Mouse (Mus musculus): ENCODE results near the gene Acox2. TPM values are rescaled to one million over a fixed set of nuclear protein-coding genes. Genes with fewer than 3 reads are reported as not detected.
"Not testable (repeated sequence)": the region's sequence is repeated elsewhere in the genome, so short reads cannot be mapped to it uniquely, and the experiment has no call there.

Acox2 gene
- 47.0 and 60.4 TPM in 2 replicates for polyA plus RNA-seq (2015; fragmentation: Nextera tagmentation; extraction: Ambion mirVana)

DNA sequence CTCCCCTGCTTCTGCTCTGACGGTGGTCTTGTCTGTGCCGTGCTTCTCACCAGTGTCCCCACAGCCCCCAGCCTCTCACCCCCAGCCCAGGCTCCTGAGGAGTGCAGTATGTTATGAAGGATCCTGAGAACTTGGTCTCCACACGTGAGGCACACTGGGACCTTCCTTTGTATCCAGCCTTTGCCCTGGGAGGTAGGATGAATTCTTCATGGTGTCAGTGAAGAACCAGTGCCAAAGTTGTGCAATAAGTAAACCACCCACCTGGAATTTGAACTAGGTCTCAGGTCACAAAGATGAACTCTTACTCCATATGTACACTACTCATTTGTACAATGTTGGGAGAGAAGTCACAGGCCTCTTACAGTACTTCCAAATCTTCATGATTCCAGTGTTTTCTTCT lies at the start of gene Acox2:
Gene Acox2, minus strand, starts transcription at position 188 of the 400 bp plus-strand sequence.
- H3K4me1 ChIP-seq (replicated peaks) = no peaks in the 10 kb centered on the region; the same call in 1 of the 2 replicates
- WGBS (ENCODE audit: insufficient replicate concordance) = 50% methylated on average over 3 of the region's 3 CpGs
- peak within 1 kb of the TSS; percentile 50 for H3K4me2 ChIP-seq
- no peaks in the 10 kb centered on the region for H3K27me3 ChIP-seq
- H3K36me3 ChIP-seq (replicated peaks) = 0 out of 2 replicates have a peak, but pooled peaks cover 2% of the 10 kb centered on the region
- peak within 1 kb of the TSS; percentile 36 for H3K4me3 ChIP-seq (replicated peaks)
- no peak within 1 kb of the TSS for H3K9ac ChIP-seq
- no peaks in the 10 kb centered on the region for H3K9me3 ChIP-seq (replicated peaks)
- peak; percentile 58 for ATAC-seq (ENCODE audit: insufficient read depth)
- H3K27ac ChIP-seq (replicated peaks) = peak within 1 kb of the TSS; percentile 78

DNA sequence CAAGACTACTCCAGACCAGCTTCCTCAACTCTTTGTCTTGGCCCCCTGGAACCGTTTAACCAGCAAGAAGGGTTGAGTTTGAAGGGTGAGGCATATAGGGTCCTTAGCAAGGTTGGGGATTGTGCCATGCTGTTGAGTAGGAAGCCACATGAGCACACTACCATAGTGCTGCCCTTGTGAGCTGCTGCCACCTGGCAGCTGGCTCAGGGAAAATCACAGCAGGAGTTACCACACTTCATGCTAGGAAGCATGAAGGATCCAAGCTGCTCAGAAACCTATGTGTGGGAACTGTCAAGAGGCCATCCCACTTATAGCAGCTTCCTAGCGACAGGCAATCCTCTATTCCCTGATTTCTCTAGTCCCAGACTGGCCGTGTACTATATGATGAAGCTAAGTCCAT lies 49.5 kb upstream of the Acox2 start:
- H3K27me3 ChIP-seq = no peaks in the 10 kb centered on the region
- no peak overlapping the region for H3K27ac ChIP-seq (replicated peaks)
- 47% methylated on average over 3 of the region's 3 CpGs for WGBS (ENCODE audit: insufficient replicate concordance)
- ATAC-seq (ENCODE audit: insufficient read depth) = no peak
- no peaks in the 10 kb centered on the region for H3K36me3 ChIP-seq (replicated peaks)
- H3K4me2 ChIP-seq = no peak overlapping the region
- no peaks in the 10 kb centered on the region for H3K4me1 ChIP-seq (replicated peaks)
- H3K9me3 ChIP-seq (replicated peaks) = no peaks in the 10 kb centered on the region
- H3K4me3 ChIP-seq (replicated peaks) = no peak overlapping the region
- no peak overlapping the region for H3K9ac ChIP-seq

DNA sequence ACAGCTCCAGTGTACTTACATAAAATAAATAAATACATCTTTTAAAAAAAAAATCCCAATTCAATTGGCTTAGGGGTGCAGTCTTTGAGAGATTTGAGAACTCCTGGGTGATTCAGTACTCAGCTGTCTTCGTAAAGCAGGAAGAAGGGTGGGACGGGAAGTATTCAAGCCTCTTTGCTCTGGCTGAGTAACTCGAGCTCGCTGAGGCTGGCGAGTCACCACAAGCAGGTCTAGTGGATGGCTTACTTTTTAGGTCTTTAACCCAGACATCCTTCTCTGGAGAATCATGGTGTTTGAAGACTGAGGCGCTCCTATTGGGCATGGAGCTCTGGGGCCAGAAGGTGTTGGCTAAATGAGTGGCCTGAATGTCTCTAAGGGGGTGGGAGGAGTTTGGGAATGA lies 47.7 kb upstream of the Acox2 start:
- Histone ChIP-seq H3K36me3 (replicated peaks) (no peaks in the 10 kb centered on the region), H3K27me3 (no peaks in the 10 kb centered on the region), H3K4me1 (replicated peaks) (peaks cover 5% of the 10 kb centered on the region; the same call in 1 of the 2 replicates), H3K4me3 (replicated peaks) (no peak overlapping the region), H3K9ac (no peak overlapping the region), H3K4me2 (no peak overlapping the region), H3K27ac (replicated peaks) (no peak overlapping the region), H3K9me3 (replicated peaks) (no peaks in the 10 kb centered on the region)
- no peak for ATAC-seq (ENCODE audit: insufficient read depth)
- WGBS (ENCODE audit: insufficient replicate concordance) = 46% methylated on average over 6 of the region's 6 CpGs

DNA sequence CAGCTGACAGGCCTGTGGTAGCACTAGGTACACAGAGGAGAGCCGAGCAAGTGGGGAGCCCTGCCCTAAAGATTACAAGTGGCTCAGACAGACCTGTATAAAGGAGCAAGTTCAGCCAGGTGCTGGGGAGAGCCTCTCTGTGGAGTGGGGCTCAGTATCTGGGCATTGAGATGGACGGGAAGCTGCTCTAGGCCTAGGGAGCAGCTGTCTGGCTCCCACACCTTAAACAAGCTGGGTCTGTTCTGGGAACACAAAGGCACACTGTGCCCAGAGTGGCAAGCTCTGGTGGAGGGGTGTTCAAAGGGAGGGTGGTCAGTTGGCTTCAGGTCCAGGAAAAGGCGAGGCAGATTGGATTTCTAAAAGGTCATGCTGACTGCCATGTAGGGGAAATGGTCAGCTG lies 45.9 kb upstream of the Acox2 start:
- H3K9me3 ChIP-seq (replicated peaks) = no peaks in the 10 kb centered on the region
- H3K36me3 ChIP-seq (replicated peaks) = no peaks in the 10 kb centered on the region
- no peaks in the 10 kb centered on the region for H3K27me3 ChIP-seq
- no peak for ATAC-seq (ENCODE audit: insufficient read depth)
- no peak overlapping the region for H3K4me2 ChIP-seq
- 48% methylated on average over 3 of the region's 3 CpGs for WGBS (ENCODE audit: insufficient replicate concordance)
- peaks cover 5% of the 10 kb centered on the region; the same call in 1 of the 2 replicates for H3K4me1 ChIP-seq (replicated peaks)
- no peak overlapping the region for H3K9ac ChIP-seq
- no peak overlapping the region for H3K27ac ChIP-seq (replicated peaks)
- no peak overlapping the region for H3K4me3 ChIP-seq (replicated peaks)

DNA sequence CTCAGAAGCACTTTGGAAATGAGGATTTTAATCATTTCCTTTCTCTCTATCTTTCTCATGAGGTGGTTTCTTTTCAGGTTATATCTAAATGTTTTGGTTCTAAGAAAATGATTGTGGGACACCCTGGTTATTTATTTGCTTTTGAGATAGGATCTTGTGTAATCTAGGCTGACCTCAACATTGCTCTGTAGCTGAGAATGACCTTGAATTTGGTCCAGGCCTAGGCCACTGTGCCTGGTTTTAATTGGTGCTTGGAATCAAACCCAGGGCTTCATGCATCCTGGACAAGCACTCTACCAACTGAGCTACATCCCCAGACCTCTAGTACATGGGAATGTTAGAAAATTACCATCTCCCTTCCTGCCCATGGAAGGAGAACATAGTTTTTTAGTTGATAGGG lies 44.9 kb upstream of the Acox2 start:
- no peak for ATAC-seq (ENCODE audit: insufficient read depth)
- Histone ChIP-seq H3K9ac (no peak overlapping the region), H3K4me2 (no peak overlapping the region), H3K36me3 (replicated peaks) (no peaks in the 10 kb centered on the region), H3K4me1 (replicated peaks) (peaks cover 5% of the 10 kb centered on the region; the same call in 1 of the 2 replicates), H3K27me3 (no peaks in the 10 kb centered on the region), H3K4me3 (replicated peaks) (no peak overlapping the region), H3K9me3 (replicated peaks) (no peaks in the 10 kb centered on the region), H3K27ac (replicated peaks) (no peak overlapping the region)

DNA sequence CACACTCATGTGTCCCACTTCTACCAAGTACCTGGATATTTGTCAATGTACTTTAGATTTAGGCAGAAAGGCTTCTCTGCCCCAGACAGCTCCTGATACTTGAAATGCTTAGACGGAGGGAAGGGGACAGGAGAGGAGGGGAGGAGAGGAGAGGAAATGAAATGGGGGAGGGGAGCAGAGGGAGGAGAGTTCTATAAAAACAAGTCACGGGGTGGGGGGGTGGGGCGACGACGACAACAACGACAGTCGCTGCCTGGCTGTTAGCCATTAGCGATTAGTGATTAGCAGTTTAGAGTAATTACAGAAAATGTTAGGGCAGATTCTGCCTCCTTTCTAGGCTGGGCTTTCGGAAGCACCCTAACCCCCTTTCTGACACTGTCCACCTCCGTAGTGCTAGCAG lies 43.5 kb upstream of the Acox2 start:
- H3K27me3 ChIP-seq = no peaks in the 10 kb centered on the region
- H3K4me3 ChIP-seq (replicated peaks) = no peak overlapping the region
- no peaks in the 10 kb centered on the region for H3K9me3 ChIP-seq (replicated peaks)
- no peak overlapping the region for H3K9ac ChIP-seq
- no peak for ATAC-seq (ENCODE audit: insufficient read depth)
- no peak overlapping the region for H3K4me2 ChIP-seq
- H3K27ac ChIP-seq (replicated peaks) = no peak overlapping the region
- H3K4me1 ChIP-seq (replicated peaks) = peaks cover 5% of the 10 kb centered on the region; the same call in 1 of the 2 replicates
- 28% methylated on average over 10 of the region's 10 CpGs for WGBS (ENCODE audit: insufficient replicate concordance)
- H3K36me3 ChIP-seq (replicated peaks) = no peaks in the 10 kb centered on the region

DNA sequence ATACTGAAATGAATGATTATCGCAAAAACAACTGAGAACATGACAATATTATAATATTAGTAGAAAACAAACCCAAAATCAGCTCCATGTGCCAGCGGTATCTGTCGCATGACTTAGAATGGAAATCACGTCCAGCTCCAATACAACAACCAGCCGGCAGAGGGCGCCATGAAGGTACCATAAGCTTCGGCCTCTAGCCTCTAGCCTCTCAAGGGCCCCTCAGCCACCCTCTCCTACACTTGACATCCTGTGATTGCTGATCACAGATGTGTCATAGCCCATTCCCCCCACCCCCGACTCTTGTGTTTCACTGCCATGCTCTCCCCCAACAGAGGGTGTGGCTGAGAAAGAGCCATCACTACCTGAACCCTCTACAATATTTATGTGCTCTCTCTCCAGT lies 41.1 kb upstream of the Acox2 start:
- H3K36me3 ChIP-seq (replicated peaks) = no peaks in the 10 kb centered on the region
- no peaks in the 10 kb centered on the region for H3K27me3 ChIP-seq
- no peak for ATAC-seq (ENCODE audit: insufficient read depth)
- no peak overlapping the region for H3K4me3 ChIP-seq (replicated peaks)
- no peak overlapping the region for H3K4me2 ChIP-seq
- no peaks in the 10 kb centered on the region for H3K9me3 ChIP-seq (replicated peaks)
- peaks cover 5% of the 10 kb centered on the region; the same call in 1 of the 2 replicates for H3K4me1 ChIP-seq (replicated peaks)
- H3K9ac ChIP-seq = no peak overlapping the region
- no peak overlapping the region for H3K27ac ChIP-seq (replicated peaks)
- WGBS (ENCODE audit: insufficient replicate concordance) = 17% methylated on average over 8 of the region's 8 CpGs

DNA sequence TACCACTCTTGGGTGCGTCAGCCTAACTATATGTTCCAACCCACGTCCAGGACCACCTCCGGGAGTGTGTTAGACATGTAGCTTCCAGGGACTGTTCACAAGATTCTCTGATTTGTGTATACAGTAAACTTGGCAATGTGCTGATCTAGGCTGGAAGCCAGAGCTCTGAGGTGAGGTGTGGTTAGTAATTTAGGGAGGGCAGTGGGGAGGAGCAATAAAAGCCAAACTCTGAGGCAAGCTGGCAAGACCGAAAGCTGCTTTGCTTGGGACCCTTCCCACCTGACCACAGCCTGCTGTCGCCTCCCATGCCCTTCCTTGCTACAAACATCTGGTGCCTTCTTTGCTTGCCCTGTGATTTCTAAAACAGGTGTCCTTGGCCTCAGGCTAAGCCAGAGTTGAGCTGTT lies 38.7 kb upstream of the Acox2 start:
- no peak overlapping the region for H3K4me2 ChIP-seq
- no peaks in the 10 kb centered on the region for H3K27me3 ChIP-seq
- no peaks in the 10 kb centered on the region for H3K9me3 ChIP-seq (replicated peaks)
- no peaks in the 10 kb centered on the region for H3K36me3 ChIP-seq (replicated peaks)
- 61% methylated on average over 5 of the region's 5 CpGs for WGBS (ENCODE audit: insufficient replicate concordance)
- H3K4me3 ChIP-seq (replicated peaks) = no peak overlapping the region
- H3K27ac ChIP-seq (replicated peaks) = no peak overlapping the region
- H3K9ac ChIP-seq = no peak overlapping the region
- peaks cover 5% of the 10 kb centered on the region; the same call in 1 of the 2 replicates for H3K4me1 ChIP-seq (replicated peaks)
- 0 out of 2 replicates have a peak, but pooled peaks have one; percentile 25 for ATAC-seq (ENCODE audit: insufficient read depth)

DNA sequence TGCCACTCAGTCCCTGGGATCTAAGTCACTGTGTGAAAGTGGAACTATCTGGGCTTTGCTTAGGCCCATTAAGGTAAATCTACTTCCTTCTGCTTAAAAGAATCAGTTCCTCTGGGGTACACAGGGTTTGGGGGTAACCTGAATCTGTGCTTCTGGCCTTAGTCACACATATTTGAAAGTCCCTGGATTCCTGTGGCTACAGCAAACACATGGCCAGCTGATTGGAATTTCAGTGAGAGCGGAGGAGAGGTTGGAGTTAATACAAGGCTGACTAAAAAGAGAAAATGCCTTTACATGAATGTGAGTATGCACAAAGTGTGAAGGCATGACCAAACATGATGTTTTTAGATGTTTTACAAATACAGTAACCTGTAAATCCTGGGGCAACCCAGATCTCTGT lies 35.1 kb upstream of the Acox2 start:
- no peak for ATAC-seq (ENCODE audit: insufficient read depth)
- no peaks in the 10 kb centered on the region for H3K27me3 ChIP-seq
- H3K4me1 ChIP-seq (replicated peaks) = no peaks in the 10 kb centered on the region
- no peaks in the 10 kb centered on the region for H3K9me3 ChIP-seq (replicated peaks)
- no peak overlapping the region for H3K9ac ChIP-seq
- WGBS (ENCODE audit: insufficient replicate concordance) = 74% methylated on average over 1 of the region's 1 CpGs
- H3K36me3 ChIP-seq (replicated peaks) = no peaks in the 10 kb centered on the region
- H3K4me3 ChIP-seq (replicated peaks) = no peak overlapping the region
- H3K4me2 ChIP-seq = no peak overlapping the region
- no peak overlapping the region for H3K27ac ChIP-seq (replicated peaks)

DNA sequence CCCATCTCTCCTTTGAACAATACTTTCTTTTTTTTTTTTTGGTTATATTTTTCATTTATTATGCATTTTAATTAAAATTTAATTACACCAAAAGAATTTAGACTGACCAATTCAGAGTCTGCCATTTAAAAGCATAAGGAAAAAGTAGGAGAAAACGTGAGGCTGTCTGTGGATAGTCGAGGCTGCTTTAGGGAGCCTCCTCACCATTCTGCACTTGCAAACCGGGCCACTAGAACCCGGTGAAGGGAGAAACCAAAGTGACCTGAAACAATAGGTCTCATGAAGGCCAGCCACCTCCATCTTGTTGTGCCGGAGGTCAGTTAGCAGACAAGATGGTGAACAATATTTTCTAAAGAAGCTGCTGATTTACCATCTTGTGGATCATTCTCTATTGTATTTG lies 27.4 kb upstream of the Acox2 start:
- not testable (repeated sequence) for H3K27me3 ChIP-seq; H3K4me2 ChIP-seq; H3K9ac ChIP-seq; H3K36me3 ChIP-seq (replicated peaks); H3K9me3 ChIP-seq (replicated peaks); H3K4me3 ChIP-seq (replicated peaks); ATAC-seq (ENCODE audit: insufficient read depth); H3K4me1 ChIP-seq (replicated peaks); H3K27ac ChIP-seq (replicated peaks)
- WGBS (ENCODE audit: insufficient replicate concordance) = 66% methylated on average over 5 of the region's 5 CpGs

DNA sequence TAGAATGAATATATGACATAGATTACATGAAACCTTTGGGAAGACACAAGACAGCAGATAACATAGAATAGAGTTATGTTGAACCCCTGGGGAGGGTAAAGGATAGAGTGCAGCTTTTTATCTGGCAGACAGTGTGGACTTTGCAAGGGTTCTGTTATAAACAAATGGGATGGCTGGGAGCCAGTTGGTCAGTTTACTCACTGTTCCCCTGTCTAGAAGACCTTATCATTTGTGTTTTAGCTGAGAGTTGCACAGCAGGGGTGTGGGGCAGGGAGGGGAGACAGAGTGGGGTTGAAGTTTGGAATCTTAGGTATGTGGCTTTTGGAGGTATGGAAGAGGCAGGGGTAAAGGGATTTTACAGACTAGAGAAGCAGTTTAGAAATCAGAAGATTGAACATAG lies 24.6 kb upstream of the Acox2 start:
- no peak overlapping the region for H3K4me3 ChIP-seq (replicated peaks)
- no peaks in the 10 kb centered on the region for H3K36me3 ChIP-seq (replicated peaks)
- peak overlapping the region; percentile 62 for H3K27ac ChIP-seq (replicated peaks)
- H3K9me3 ChIP-seq (replicated peaks) = no peaks in the 10 kb centered on the region
- no peaks in the 10 kb centered on the region for H3K4me1 ChIP-seq (replicated peaks)
- no peak overlapping the region for H3K4me2 ChIP-seq
- H3K9ac ChIP-seq = no peak overlapping the region
- peak; percentile 83 for ATAC-seq (ENCODE audit: insufficient read depth)
- H3K27me3 ChIP-seq = no peaks in the 10 kb centered on the region

DNA sequence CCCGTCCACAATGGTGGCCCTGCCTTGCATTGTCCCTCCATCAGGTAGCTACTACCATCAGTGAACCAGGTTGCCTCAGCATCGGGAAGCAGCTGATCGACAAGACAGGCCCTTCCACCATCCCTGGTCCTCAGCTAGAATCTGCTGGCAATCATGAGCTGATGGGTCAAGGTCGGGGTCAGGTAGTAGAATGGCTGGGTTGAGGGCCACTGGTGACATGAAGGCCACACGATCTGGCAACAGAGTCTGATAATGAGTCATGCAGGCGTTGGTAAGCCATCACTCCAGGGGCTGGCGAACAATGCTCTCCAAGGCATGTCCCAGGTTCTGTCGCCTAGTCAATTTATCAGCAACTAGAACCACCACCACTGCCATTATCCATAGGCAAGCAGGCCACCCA lies 12.1 kb upstream of the Acox2 start:
- H3K27me3 ChIP-seq; ATAC-seq (ENCODE audit: insufficient read depth); H3K36me3 ChIP-seq (replicated peaks); H3K9me3 ChIP-seq (replicated peaks); H3K9ac ChIP-seq; H3K4me1 ChIP-seq (replicated peaks); H3K4me2 ChIP-seq; H3K27ac ChIP-seq (replicated peaks); H3K4me3 ChIP-seq (replicated peaks): not testable (repeated sequence)
- 53% methylated on average over 8 of the region's 8 CpGs for WGBS (ENCODE audit: insufficient replicate concordance)
